Mouse (Mus musculus): ENCODE measurements around the gene Ehd1. TPM values are rescaled to one million over a fixed set of nuclear protein-coding genes. Genes with fewer than 3 reads are reported as not detected.

The Ehd1 gene
- total and polyA plus RNA-seq, 3 experiments, result 65.9 to 105 TPM; not detected in 1

- TF ChIP-seq MAZ (IDR thresholded peaks at IDR 0.05; ENCODE audit: low read depth, low read length) (peak; percentile 60; the same call in 1 of the 2 replicates), RAD21 (IDR thresholded peaks at IDR 0.05; ENCODE audit: low read depth, low read length) (no peak), ETS1 (IDR thresholded peaks at IDR 0.05; ENCODE audit: low read depth, low read length) (peak; percentile 51), NRF1 (IDR thresholded peaks at IDR 0.05; ENCODE audit: insufficient read depth, low read depth, low read length, poor library complexity, severe bottlenecking) (no peak), E2F4 (IDR thresholded peaks at IDR 0.05; ENCODE audit: borderline replicate concordance, low read depth, low read length) (no peak), KAT2A (conservative IDR thresholded peaks at IDR 0.05; ENCODE audit: low read depth, low read length) (no peak), ZNF384 (IDR thresholded peaks at IDR 0.05; ENCODE audit: low read depth, low read length) (peak; percentile 1; the same call in 1 of the 2 replicates), MXI1 (IDR thresholded peaks at IDR 0.05; ENCODE audit: low read depth, low read length) (peak; percentile 95)
Measured at GRCm38 (mm10) chr19:6242281-6242680, 34.2 kb upstream of the Ehd1 start (continued).

- peaks cover 0 to 17% of the 10 kb centered on the region in 2 experiments; a peak in 3 of 4 replicates for H3K36me3 ChIP-seq (ENCODE audit: control insufficient read depth in 1 of 2, insufficient read depth in 2 of 2, low read length in 2 of 2)
- H3K9ac ChIP-seq (ENCODE audit: control insufficient read depth, low read depth, low read length, poor library complexity, severe bottlenecking), result no peak overlapping the region
Measured at GRCm38 (mm10) chr19:6243226-6243625, 33.3 kb upstream of the Ehd1 start.

GRCm38 (mm10) chr19:6245806-6246205 lies 30.7 kb upstream of the Ehd1 start:
- Histone ChIP-seq H3K27ac (ENCODE audit: control insufficient read depth, low read depth, low read length) (no peak overlapping the region), H3K79me2 (ENCODE audit: control insufficient read depth, insufficient read depth, low read length, poor library complexity) (peaks cover 11% of the 10 kb centered on the region), H3K27me3 (ENCODE audit: control insufficient read depth in 1 of 2, insufficient read depth in 2 of 2, low read length in 2 of 2) (no peaks in the 10 kb centered on the region), H3K36me3 (ENCODE audit: control insufficient read depth in 1 of 2, insufficient read depth in 2 of 2, low read length in 2 of 2) (peaks cover 0 to 2% of the 10 kb centered on the region in 2 experiments; a peak in 3 of 4 replicates), H3K9me3 (replicated peaks; ENCODE audit: insufficient read depth, low read length) (no peaks in the 10 kb centered on the region), H3K4me1 (ENCODE audit: control insufficient read depth in 1 of 2, insufficient read depth in 2 of 2, low read length in 2 of 2) (peaks cover 0 to 10% of the 10 kb centered on the region in 2 experiments; a peak in 1 of 4 replicates), H3K4me3 (ENCODE audit: control insufficient read depth in 1 of 2, insufficient read depth in 1 of 2, low read depth in 2 of 2, low read length in 2 of 2) (no peak overlapping the region), H3K9ac (ENCODE audit: control insufficient read depth, low read depth, low read length, poor library complexity, severe bottlenecking) (no peak overlapping the region)
- no peak for DNase-seq (ENCODE audit: low read depth, low spot score)
- TF ChIP-seq MYC (IDR thresholded peaks at IDR 0.05; ENCODE audit: low read depth, low read length) (no peak), POLR2A (IDR thresholded peaks at IDR 0.05; ENCODE audit: control insufficient read depth in 1 of 2, insufficient read depth in 1 of 2, low read depth in 1 of 2, low read length in 2 of 2, poor library complexity in 1 of 2) (no peak), HCFC1 (IDR thresholded peaks at IDR 0.05; ENCODE audit: low read depth, low read length) (no peak), RCOR1 (IDR thresholded peaks at IDR 0.05; ENCODE audit: low read depth, low read length) (no peak), SMC3 (IDR thresholded peaks at IDR 0.05; ENCODE audit: low read depth, low read length) (no peak), UBTF (IDR thresholded peaks at IDR 0.05; ENCODE audit: borderline replicate concordance, insufficient read depth, low read depth, low read length) (no peak), TBP (IDR thresholded peaks at IDR 0.05; ENCODE audit: low read depth, low read length) (no peak), MAFK (IDR thresholded peaks at IDR 0.05; ENCODE audit: borderline replicate concordance, low read depth, low read length) (no peak), ZNF384 (IDR thresholded peaks at IDR 0.05; ENCODE audit: low read depth, low read length) (no peak), NRF1 (IDR thresholded peaks at IDR 0.05; ENCODE audit: insufficient read depth, low read depth, low read length, poor library complexity, severe bottlenecking) (no peak), CTCF (IDR thresholded peaks at IDR 0.05 in 2 of 3, conservative IDR thresholded peaks at IDR 0.05 in 1 of 3; ENCODE audit: control insufficient read depth in 1 of 3, insufficient read depth in 1 of 3, low read depth in 2 of 3, low read length in 3 of 3, poor library complexity in 1 of 3, severe bottlenecking in 1 of 3) (no peak), ELF1 (IDR thresholded peaks at IDR 0.05; ENCODE audit: low read depth, low read length) (no peak), MAZ (IDR thresholded peaks at IDR 0.05; ENCODE audit: low read depth, low read length) (no peak), ZC3H11A (IDR thresholded peaks at IDR 0.05; ENCODE audit: low read depth, low read length) (no peak), ZKSCAN1 (IDR thresholded peaks at IDR 0.05; ENCODE audit: low read depth, low read length) (no peak), KAT2A (conservative IDR thresholded peaks at IDR 0.05; ENCODE audit: low read depth, low read length) (no peak), BHLHE40 (IDR thresholded peaks at IDR 0.05; ENCODE audit: borderline replicate concordance, low read depth, low read length) (no peak), TCF12 (IDR thresholded peaks at IDR 0.05; ENCODE audit: low read depth, low read length) (no peak)

More at GRCm38 (mm10) chr19:6243226-6243625, 33.3 kb upstream of the Ehd1 start:
- H3K79me2 ChIP-seq (ENCODE audit: control insufficient read depth, insufficient read depth, low read length, poor library complexity), result peaks cover 11% of the 10 kb centered on the region
- H3K4me3 ChIP-seq (ENCODE audit: control insufficient read depth in 1 of 2, insufficient read depth in 1 of 2, low read depth in 2 of 2, low read length in 2 of 2), result no peak overlapping the region
- no peak for TF ChIP-seq GATA1 (IDR thresholded peaks at IDR 0.05; ENCODE audit: low read depth, low read length)
- no peak for TF ChIP-seq HCFC1 (IDR thresholded peaks at IDR 0.05; ENCODE audit: low read depth, low read length)
- TF ChIP-seq RAD21 (IDR thresholded peaks at IDR 0.05; ENCODE audit: low read depth, low read length), result no peak
- TF ChIP-seq CHD2 (IDR thresholded peaks at IDR 0.05; ENCODE audit: low read length), result no peak
- no peak for TF ChIP-seq ETS1 (IDR thresholded peaks at IDR 0.05; ENCODE audit: low read depth, low read length)
- no peak for TF ChIP-seq MAX (IDR thresholded peaks at IDR 0.05; ENCODE audit: low read length)
- TF ChIP-seq MAFK (IDR thresholded peaks at IDR 0.05; ENCODE audit: borderline replicate concordance, low read depth, low read length), result no peak
- no peak overlapping the region for H3K27ac ChIP-seq (ENCODE audit: control insufficient read depth, low read depth, low read length)
- H3K9me3 ChIP-seq (replicated peaks; ENCODE audit: insufficient read depth, low read length), result no peaks in the 10 kb centered on the region
- peaks cover 5 to 28% of the 10 kb centered on the region in 2 experiments for H3K4me1 ChIP-seq (ENCODE audit: control insufficient read depth in 1 of 2, insufficient read depth in 2 of 2, low read length in 2 of 2)
- no peak for DNase-seq (ENCODE audit: low read depth, low spot score)
- no peaks in the 10 kb centered on the region for H3K27me3 ChIP-seq (ENCODE audit: control insufficient read depth in 1 of 2, insufficient read depth in 2 of 2, low read length in 2 of 2)
